Mouse (Mus musculus) hindbrain, embryonic 14.5 days (tissue): ENCODE results near the gene Ddn. TPM values are rescaled to one million over a fixed set of nuclear protein-coding genes. Genes with fewer than 3 reads are reported as not detected.
"Not testable (repeated sequence)": the region's sequence is repeated elsewhere in the genome, so short reads cannot be mapped to it uniquely, and the experiment has no call there.

Experiments
- ATAC-seq: fragments of 200-750 bp; cut with Nextera tagmentation; 2 replicates; pipeline ENCODE4 v1.8.0; 2017; ENCODE audit warnings: moderate number of reproducible peaks, mild to moderate bottlenecking, moderate TSS enrichment, moderate library complexity; ENCODE audit not compliant: low FRiP score
- DNase-seq: peaks from one replicate; pipeline ENCODE4 v3.0.0-alpha.2; 2015; ENCODE audit warnings: low spot score
- H3K27ac ChIP-seq: fragments of 300-500 bp; sonication (generic); 2 replicates; pipeline ENCODE4 v1.5.1; 2014; ENCODE audit warnings: mild to moderate bottlenecking, moderate library complexity
- H3K27me3 ChIP-seq: fragments of 300-500 bp; sonication (generic); 2 replicates; pipeline ENCODE4 v1.6.1; 2014; ENCODE audit warnings: mild to moderate bottlenecking, low read length, mixed read lengths; ENCODE audit not compliant: control insufficient read depth, insufficient read depth
- H3K36me3 ChIP-seq: fragments of 300-500 bp; sonication (generic); replicated peaks from 2 replicates; pipeline ENCODE4 v1.6.1; 2014; ENCODE audit not compliant: control insufficient read depth, insufficient read depth
- H3K4me1 ChIP-seq: fragments of 300-500 bp; sonication (generic); replicated peaks from 2 replicates; pipeline ENCODE4 v1.6.1; 2014; ENCODE audit warnings: antibody characterized with exemption, low read length, mixed read lengths; ENCODE audit not compliant: control insufficient read depth, insufficient read depth
- H3K4me2 ChIP-seq: fragments of 300-500 bp; sonication (generic); replicated peaks from 2 replicates; pipeline ENCODE4 v1.6.1; 2014; ENCODE audit warnings: mild to moderate bottlenecking, moderate library complexity
- H3K4me3 ChIP-seq: fragments of 300-500 bp; sonication (generic); replicated peaks from 2 replicates; pipeline ENCODE4 v1.5.1; 2014; ENCODE audit warnings: mild to moderate bottlenecking, low read length
- H3K9ac ChIP-seq: fragments of 300-500 bp; sonication (generic); 2 replicates; pipeline ENCODE4 v1.6.1; 2014
- H3K9me3 ChIP-seq: fragments of 300-500 bp; sonication (generic); 2 replicates; pipeline ENCODE4 v1.6.1; 2016; ENCODE audit warnings: low read length; ENCODE audit not compliant: control insufficient read depth
- WGBS: fragments of 180-500 bp; shearing (Covaris S2); extraction: QIAGEN DNeasy Blood & Tissue Kit; methylation state at CpG from one replicate; pipeline ENCODE4 v1.1.7; 2014; 5-methylcytosine and 5-hydroxymethylcytosine counted together
- polyA plus RNA-seq: library from polyadenylated mRNA; unstranded; fragments of >200 nt; fragmentation: Nextera tagmentation; extraction: Ambion mirVana; gene quantifications from 2 replicates; pipeline ENCODE4 v1.2.1, GENCODE M21; 2014

Gene Ddn
- polyA plus RNA-seq, 1 experiment from 2014 or later, result 0.64 TPM

DNA sequence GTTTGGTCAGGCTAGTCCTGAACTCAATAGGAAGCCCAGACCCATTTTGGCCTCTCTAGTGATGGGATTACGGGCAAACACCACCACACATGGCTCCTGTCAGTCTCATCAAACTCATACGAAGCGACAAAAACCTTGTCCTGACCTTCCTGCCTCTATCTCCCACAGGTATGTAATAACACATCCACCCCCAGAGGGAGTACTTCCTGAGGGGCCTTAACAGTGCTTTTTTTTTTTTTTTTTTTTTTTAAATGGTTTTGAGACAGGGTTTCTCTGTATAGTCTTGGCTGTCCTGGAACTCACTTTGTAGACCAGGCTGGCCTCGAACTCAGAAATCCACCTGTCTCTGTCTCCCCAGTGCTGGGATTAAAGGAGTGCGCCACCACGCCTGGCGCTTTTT lies 8.9 kb upstream of the Ddn start:
- no peak for ATAC-seq

DNA sequence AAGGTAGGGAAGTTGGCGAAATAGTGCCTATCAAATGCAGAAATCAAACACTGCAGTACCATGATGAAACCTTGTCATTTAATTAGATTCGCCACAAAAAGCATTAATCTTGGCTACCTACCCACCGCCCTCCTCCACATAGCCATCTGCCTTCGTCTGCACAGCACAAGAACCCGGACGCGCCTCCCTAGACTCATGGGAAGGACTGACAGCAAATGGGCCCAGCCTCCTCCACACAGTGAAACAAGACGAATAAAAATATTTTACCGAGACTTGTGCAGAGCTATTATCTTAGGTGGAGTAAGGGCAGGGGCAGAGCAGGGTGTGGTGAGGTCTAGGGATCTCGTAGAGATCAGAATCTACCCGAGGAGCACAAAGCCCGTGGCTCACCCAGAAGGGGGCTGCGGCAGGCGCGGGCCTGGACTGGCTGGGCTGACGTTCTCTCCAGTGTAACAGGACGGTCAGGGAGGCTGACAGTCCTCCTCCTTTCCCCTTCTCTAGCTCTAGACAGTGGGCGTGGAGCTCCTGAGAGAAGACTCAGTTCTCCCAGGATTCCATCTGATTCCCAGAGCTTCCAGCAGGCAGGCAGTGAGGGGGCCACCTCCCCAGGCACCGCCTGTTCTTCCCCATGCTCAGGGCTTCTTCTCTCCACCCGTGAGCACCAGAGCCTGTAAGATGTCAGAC lies 3.6 kb upstream of the Ddn start:
- Histone ChIP-seq H3K9ac (no peak overlapping the region), H3K27ac (no peak overlapping the region), H3K9me3 (no peaks in the 10 kb centered on the region), H3K4me1 (peaks cover 10% of the 10 kb centered on the region; the same call in 1 of the 2 replicates), H3K36me3 (peaks cover 36% of the 10 kb centered on the region), H3K4me3 (no peak overlapping the region), H3K27me3 (peaks cover 32% of the 10 kb centered on the region), H3K4me2 (no peak overlapping the region)
- no peak for DNase-seq
- ATAC-seq, result no peak
- 80% methylated on average over 20 of the region's 20 CpGs for WGBS

More for the DNA sequence above, 8.9 kb upstream of the Ddn start:
- no peak overlapping the region for H3K4me3 ChIP-seq
- 92% methylated on average over 7 of the region's 7 CpGs for WGBS
- DNase-seq, result no peak
- H3K9ac ChIP-seq, result no peak overlapping the region
- H3K27me3 ChIP-seq, result no peaks in the 10 kb centered on the region
- peaks cover 51% of the 10 kb centered on the region for H3K36me3 ChIP-seq
- H3K4me2 ChIP-seq, result no peak overlapping the region
- no peaks in the 10 kb centered on the region for H3K9me3 ChIP-seq
- no peaks in the 10 kb centered on the region for H3K4me1 ChIP-seq
- no peak overlapping the region for H3K27ac ChIP-seq

DNA sequence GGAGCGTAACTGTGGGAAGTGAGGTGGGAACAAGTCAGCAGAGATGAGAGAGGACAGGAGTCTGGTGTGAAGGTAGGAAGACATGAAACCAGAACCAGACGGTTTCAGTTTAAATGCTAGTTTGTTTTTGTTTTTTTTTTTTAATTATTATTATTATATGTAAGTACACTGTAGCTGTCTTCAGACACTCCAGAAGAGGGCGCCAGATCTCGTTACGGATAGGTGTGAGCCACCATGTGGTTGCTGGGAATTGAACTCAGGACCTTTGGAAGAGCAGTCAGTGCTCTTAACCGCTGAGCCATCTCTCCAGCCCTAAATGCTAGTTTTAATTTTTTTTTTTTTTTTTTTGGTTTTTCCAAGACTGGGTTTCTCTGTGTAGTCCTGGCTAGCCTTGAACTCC lies 922 bp upstream of the Ddn start:
- H3K27me3 ChIP-seq, result peaks cover 59% of the 10 kb centered on the region
- not testable (repeated sequence) for ATAC-seq, DNase-seq, H3K4me3 ChIP-seq, H3K27ac ChIP-seq, H3K9me3 ChIP-seq, H3K4me2 ChIP-seq, H3K9ac ChIP-seq
- WGBS, result 75% methylated on average over 6 of the region's 6 CpGs
- H3K36me3 ChIP-seq, result peaks cover 29% of the 10 kb centered on the region
- peaks cover 24% of the 10 kb centered on the region for H3K4me1 ChIP-seq

DNA sequence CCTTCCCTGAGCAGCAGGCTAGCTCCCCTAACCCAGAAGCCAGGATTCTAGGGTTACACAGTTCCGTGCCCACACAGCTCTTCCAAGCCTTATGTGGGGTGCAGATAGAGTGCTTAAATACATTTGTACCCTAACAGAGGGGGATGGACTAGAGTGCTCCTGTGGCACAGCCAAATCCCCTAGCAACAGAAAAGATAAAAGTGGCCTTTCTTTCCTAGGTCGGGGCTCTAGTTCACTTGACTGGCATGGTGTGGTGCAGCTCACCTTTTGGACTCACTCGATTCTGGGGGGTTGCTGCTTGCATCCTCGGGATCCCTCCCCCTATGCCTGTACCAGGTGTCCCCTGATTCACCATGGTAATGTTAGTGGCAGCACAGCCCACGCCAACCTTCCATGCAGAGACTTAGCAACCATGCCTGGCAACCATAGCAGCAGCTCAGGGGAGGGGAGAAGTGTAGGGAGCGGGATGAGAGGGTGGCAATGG lies 597 bp downstream of the Ddn start:
- Histone ChIP-seq H3K4me1 (peaks cover 29% of the 10 kb centered on the region), H3K9me3 (no peaks in the 10 kb centered on the region), H3K36me3 (peaks cover 20% of the 10 kb centered on the region), H3K9ac (peak overlapping the region; percentile 40; the same call in 1 of the 2 replicates), H3K4me2 (peak overlapping the region; percentile 79), H3K27me3 (peaks cover 72% of the 10 kb centered on the region), H3K4me3 (peak overlapping the region; percentile 44; the same call in 1 of the 2 replicates), H3K27ac (no peak overlapping the region)
- DNase-seq (no peak), ATAC-seq (no peak)
- WGBS, result 7% methylated on average over 6 of the region's 6 CpGs

DNA sequence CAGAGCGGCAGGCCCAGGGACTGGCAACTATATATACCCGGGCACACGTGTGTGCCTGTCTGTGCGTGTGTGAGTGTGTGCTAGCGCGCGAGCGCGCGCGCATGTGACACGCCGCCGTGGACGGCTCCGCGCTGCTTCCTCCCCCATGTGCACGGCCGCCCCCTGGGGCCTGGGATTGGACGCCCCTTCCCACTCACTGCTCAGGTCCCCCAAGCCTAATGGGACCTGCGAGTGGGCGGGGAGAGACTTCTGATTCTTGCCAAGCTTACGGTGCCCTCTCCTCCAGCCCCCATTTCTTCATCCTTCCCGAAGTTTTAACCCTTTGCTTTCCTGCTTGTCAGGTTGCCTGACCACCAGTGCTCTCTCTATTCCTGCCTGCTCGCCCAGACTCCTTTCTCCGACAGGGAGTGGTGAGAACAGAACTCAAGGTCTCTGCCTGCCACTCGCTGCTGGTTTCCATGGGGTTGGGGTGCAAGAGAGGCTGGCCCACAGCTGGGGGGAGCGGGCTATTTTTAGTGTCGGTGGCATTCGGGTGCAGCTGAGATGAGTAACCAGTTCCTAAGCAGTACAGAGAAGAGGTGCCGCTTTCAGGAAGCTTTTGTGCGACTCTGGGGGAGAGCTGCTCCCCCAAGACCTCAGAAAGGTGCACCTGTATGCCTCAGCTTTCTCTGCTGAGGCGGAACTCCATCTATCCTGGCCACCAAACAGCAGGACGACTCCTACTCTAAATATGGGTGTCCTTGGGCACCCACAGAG lies 1.2 kb downstream of the Ddn start:
- ATAC-seq (peak; percentile 58; the same call in 1 of the 2 replicates), DNase-seq (no peak)
- H3K9me3 ChIP-seq, result no peaks in the 10 kb centered on the region
- H3K9ac ChIP-seq, result peak overlapping the region; percentile 40
- peak overlapping the region; percentile 44 for H3K4me3 ChIP-seq
- H3K27me3 ChIP-seq, result peaks cover 79% of the 10 kb centered on the region
- H3K4me2 ChIP-seq, result peak overlapping the region; percentile 79
- peaks cover 14% of the 10 kb centered on the region for H3K36me3 ChIP-seq
- H3K4me1 ChIP-seq, result peaks cover 29% of the 10 kb centered on the region
- WGBS, result under 1% methylated on average over 34 of the region's 34 CpGs
- no peak overlapping the region for H3K27ac ChIP-seq

- WGBS, result under 1% methylated on average over 57 of the region's 58 CpGs
- Histone ChIP-seq H3K9me3 (no peaks in the 10 kb centered on the region), H3K4me1 (peaks cover 29% of the 10 kb centered on the region), H3K27ac (no peak overlapping the region), H3K36me3 (peaks cover 4% of the 10 kb centered on the region; the same call in 1 of the 2 replicates), H3K9ac (0 out of 2 replicates have a peak overlapping the region, but pooled peaks have one; percentile 28), H3K4me2 (peak overlapping the region; percentile 79), H3K27me3 (peaks cover 88% of the 10 kb centered on the region), H3K4me3 (peak overlapping the region; percentile 44)
- DNase-seq (no peak), ATAC-seq (no peak)
Measured at GRCm38 (mm10) chr15:98806809-98807770, 2.2 kb downstream of the Ddn start.

DNA sequence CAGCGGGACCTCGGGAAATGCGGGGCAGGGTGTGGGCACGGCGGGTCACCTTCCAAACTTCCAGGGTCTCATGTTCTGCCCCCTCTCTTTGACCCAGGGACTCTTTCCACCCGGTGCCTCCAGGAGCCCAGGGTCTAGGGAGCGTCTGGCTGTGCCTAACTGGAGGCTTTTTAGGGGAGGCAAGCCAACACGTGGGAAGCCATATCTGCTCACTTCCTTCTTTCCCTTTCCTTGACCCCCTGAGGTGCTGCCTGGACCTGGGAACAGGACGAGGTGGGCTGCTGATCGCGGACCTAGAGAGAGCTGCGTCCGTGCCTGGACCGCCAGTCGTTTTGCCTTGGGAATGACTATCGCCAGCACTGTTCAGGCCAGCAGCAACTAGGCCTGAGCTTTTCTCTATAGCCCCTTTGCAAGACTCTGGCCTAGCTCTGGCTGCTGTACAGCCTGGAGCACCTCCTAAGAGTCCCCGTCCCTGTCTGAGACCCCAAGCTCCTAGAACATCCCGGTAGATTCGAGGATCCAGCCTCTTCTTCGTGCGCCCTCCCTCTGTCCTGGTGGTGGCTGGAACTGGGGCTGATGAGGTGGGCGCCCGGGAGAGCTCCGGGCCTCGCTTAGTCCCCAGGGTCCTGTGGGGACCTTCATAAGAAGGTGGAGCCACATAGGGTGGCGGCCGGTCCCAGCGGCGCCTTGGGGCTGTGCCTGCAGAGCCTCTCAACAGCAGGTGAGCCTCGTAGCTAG lies 3.0 kb downstream of the Ddn start:
- no peak overlapping the region for H3K27ac ChIP-seq
- H3K9ac ChIP-seq, result peak overlapping the region; percentile 28; the same call in 1 of the 2 replicates
- H3K4me3 ChIP-seq, result peak overlapping the region; percentile 44
- peaks cover 97% of the 10 kb centered on the region for H3K27me3 ChIP-seq
- H3K4me2 ChIP-seq, result peak overlapping the region; percentile 79
- H3K36me3 ChIP-seq, result no peaks in the 10 kb centered on the region
- H3K4me1 ChIP-seq, result peaks cover 29% of the 10 kb centered on the region
- ATAC-seq (no peak), DNase-seq (no peak)
- H3K9me3 ChIP-seq, result no peaks in the 10 kb centered on the region
- WGBS, result 3% methylated on average over 30 of the region's 30 CpGs

DNA sequence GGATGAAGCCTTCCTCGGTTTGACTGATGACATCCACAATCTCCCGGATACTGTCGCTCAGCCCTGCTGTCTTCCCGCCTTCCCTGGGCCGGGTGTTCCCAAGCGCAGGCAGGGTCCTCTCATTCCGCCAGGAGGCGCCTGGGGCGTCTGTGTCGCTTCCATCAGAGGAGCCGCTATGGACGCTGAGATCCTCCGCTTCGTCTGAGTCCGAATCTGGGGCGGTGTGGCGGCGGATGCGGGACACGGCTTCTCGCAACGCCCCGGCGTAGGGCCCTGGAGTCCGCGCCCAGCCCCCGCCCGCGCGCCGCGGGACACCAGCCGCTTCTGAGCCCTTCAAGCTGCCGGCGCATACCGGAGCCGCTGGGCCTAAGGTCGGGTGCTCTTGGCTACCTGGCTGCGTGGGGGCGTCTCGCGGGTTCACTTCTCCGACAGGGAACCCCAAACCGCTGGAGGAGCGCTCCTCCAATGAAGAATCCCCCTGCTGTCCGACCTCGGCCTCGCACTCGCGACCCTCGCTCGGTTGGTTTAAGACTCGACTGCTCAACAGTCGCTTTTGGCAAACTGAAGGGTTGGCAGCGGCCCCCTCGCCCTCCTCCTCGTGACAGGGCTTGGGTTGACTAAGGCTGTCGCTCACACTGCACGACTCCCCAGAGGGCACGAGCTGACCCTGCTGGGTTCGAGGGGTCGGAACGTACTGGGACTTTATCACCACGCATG lies 3.8 kb downstream of the Ddn start:
- Histone ChIP-seq H3K9ac (peak overlapping the region; percentile 61), H3K27me3 (peaks cover 99% of the 10 kb centered on the region), H3K4me2 (peak overlapping the region; percentile 79), H3K36me3 (no peaks in the 10 kb centered on the region), H3K27ac (no peak overlapping the region), H3K4me3 (peak overlapping the region; percentile 38), H3K4me1 (peaks cover 29% of the 10 kb centered on the region), H3K9me3 (no peaks in the 10 kb centered on the region)
- ATAC-seq (peak; percentile 54), DNase-seq (peak; percentile 71)
- under 1% methylated on average over 64 of the region's 64 CpGs for WGBS
